Mouse (Mus musculus) CD8-positive naive resting alpha-beta T cell, adult 2 months (primary cell): ENCODE results near the gene Klra10.
"Not testable (repeated sequence)": the region's sequence is repeated elsewhere in the genome, so short reads cannot be mapped to it uniquely, and the experiment has no call there.

Source experiments
- DNase-seq, 2 experiments: peaks; one replicate each; pipeline ENCODE4 v3.0.0; 2022; ENCODE audit warnings: low read depth in 2 of 2, low spot score in 2 of 2

Gene Klra10

GRCm38 (mm10) chr6:130281828-130282227 is at the start of gene Klra10:
TSS of gene Klra10 (minus strand) at chr6:130281928.
- not testable (repeated sequence) for DNase-seq

GRCm38 (mm10) chr6:130287984-130288649 is 6.4 kb upstream of the Klra10 start:
- no peak for DNase-seq

- no peak for DNase-seq
Measured at GRCm38 (mm10) chr6:130255326-130255725, 26.4 kb downstream of the Klra10 start.

- DNase-seq = no peak
Measured at GRCm38 (mm10) chr6:130237536-130237935, 44.2 kb downstream of the Klra10 start.

GRCm38 (mm10) chr6:130236635-130237034 is 45.1 kb downstream of the Klra10 start:
- DNase-seq = no peak

- no peak for DNase-seq
Measured at GRCm38 (mm10) chr6:130233222-130233621, 48.5 kb downstream of the Klra10 start, which contains the start of gene Klra7. TSS of gene Klra7 (minus strand) at chr6:130233322.
